Mouse (Mus musculus) myocyte (in vitro differentiated cells): Measurements from ENCODE around the gene Tmem120b. TPM values are rescaled to one million over a fixed set of nuclear protein-coding genes. Genes with fewer than 3 reads are reported as not detected.

Experiments used
- H3K27me3 ChIP-seq: one replicate; pipeline ENCODE4 v1.6.1; 2011; ENCODE audit not compliant: control insufficient read depth, insufficient read depth, insufficient read length
- H3K36me3 ChIP-seq: one replicate; pipeline ENCODE4 v1.6.1; 2011; ENCODE audit not compliant: control insufficient read depth, insufficient read depth
- H3K4me2 ChIP-seq: one replicate; pipeline ENCODE4 v1.6.1; 2011; ENCODE audit warnings: low read depth, control low read depth
- H3K4me3 ChIP-seq: one replicate; pipeline ENCODE4 v1.5.1; 2011; ENCODE audit warnings: mild to moderate bottlenecking, control low read depth, moderate library complexity
- H3K79me2 ChIP-seq: one replicate; pipeline ENCODE4 v1.6.1; 2011; ENCODE audit not compliant: control insufficient read depth, insufficient read depth
- H3ac ChIP-seq: one replicate; pipeline ENCODE4 v1.6.1; 2011; ENCODE audit not compliant: control insufficient read depth, insufficient read length
- CEBPB ChIP-seq: IDR thresholded peaks from 2 replicates; pipeline ENCODE4 v1.6.1; 2011; ENCODE audit warnings: mild to moderate bottlenecking, moderate library complexity; ENCODE audit not compliant: poor library complexity, insufficient read depth, severe bottlenecking
- E2F4 ChIP-seq: IDR thresholded peaks from one replicate; pipeline ENCODE4 v1.6.1; 2011; ENCODE audit warnings: mild to moderate bottlenecking, control low read depth, moderate library complexity; ENCODE audit not compliant: insufficient read depth
- MAX ChIP-seq: IDR thresholded peaks from one replicate; pipeline ENCODE4 v1.6.1; 2011; ENCODE audit warnings: low read depth, mild to moderate bottlenecking, control low read depth
- MYOD1 ChIP-seq, 3 experiments: IDR thresholded peaks; one replicate each; pipeline ENCODE4 v1.6.1; 2011; ENCODE audit warnings: control low read depth in 2 of 3, low read depth in 2 of 3, mild to moderate bottlenecking in 2 of 3, moderate library complexity in 1 of 3; ENCODE audit not compliant: insufficient read length in 2 of 3, control insufficient read depth in 1 of 3
- MYOG ChIP-seq, 3 experiments: IDR thresholded peaks; one replicate each; pipeline ENCODE4 v1.6.1; 2011; ENCODE audit warnings: control low read depth in 2 of 3, low read depth in 2 of 3, mild to moderate bottlenecking in 2 of 3; ENCODE audit not compliant: insufficient read length in 2 of 3, control insufficient read depth in 1 of 3, insufficient read depth in 1 of 3
- POLR2A ChIP-seq: IDR thresholded peaks from one replicate; pipeline ENCODE4 v1.6.1; 2011; ENCODE audit warnings: low read depth, mild to moderate bottlenecking, control low read depth, moderate library complexity; ENCODE audit not compliant: insufficient read length
- POLR2AphosphoS2 ChIP-seq: IDR thresholded peaks from one replicate; pipeline ENCODE4 v1.6.1; 2011; ENCODE audit warnings: low read depth, control low read depth; ENCODE audit not compliant: insufficient read length
- REST ChIP-seq: IDR thresholded peaks from one replicate; pipeline ENCODE4 v1.6.1; 2011; ENCODE audit warnings: mild to moderate bottlenecking, control low read depth, moderate library complexity; ENCODE audit not compliant: insufficient read depth, insufficient read length
- SRF ChIP-seq: IDR thresholded peaks from one replicate; pipeline ENCODE4 v1.6.1; 2011; ENCODE audit warnings: low read depth; ENCODE audit not compliant: control insufficient read depth, insufficient read length
- TCF12 ChIP-seq: IDR thresholded peaks from one replicate; pipeline ENCODE4 v1.6.1; 2011; ENCODE audit warnings: mild to moderate bottlenecking, control low read depth; ENCODE audit not compliant: poor library complexity, insufficient read depth, severe bottlenecking
- TCF3 ChIP-seq: IDR thresholded peaks from one replicate; pipeline ENCODE4 v1.6.1; 2011; ENCODE audit warnings: low read depth, control low read depth; ENCODE audit not compliant: insufficient read length
- USF1 ChIP-seq: IDR thresholded peaks from one replicate; pipeline ENCODE4 v1.6.1; 2011; ENCODE audit warnings: low read depth, mild to moderate bottlenecking, control low read depth, moderate library complexity
- polyA plus RNA-seq: library from polyadenylated mRNA; unstranded; fragments of >200 nt; fragmentation: generic; extraction: Trizol; gene quantifications from one replicate; pipeline ENCODE4 v1.2.1, GENCODE M21; 2012; ENCODE audit warnings: missing spikeins

Tmem120b gene
- polyA plus RNA-seq = 41.3 TPM

GRCm38 (mm10) chr5:123068115-123068514 is at the start of gene Tmem120b:
Gene Tmem120b, plus strand, starts transcription at chr5:123068415.
- Histone ChIP-seq H3K4me2 (no peak within 1 kb of the TSS), H3K4me3 (no peak within 1 kb of the TSS), H3K27me3 (no peaks in the 10 kb centered on the region), H3K36me3 (no peaks in the 10 kb centered on the region), H3ac (no peak within 1 kb of the TSS), H3K79me2 (no peaks in the 10 kb centered on the region)
- TF ChIP-seq TCF3 = no peak
- TF ChIP-seq MAX = no peak
- TF ChIP-seq MYOD1 (IDR thresholded peaks at IDR 0.05; ENCODE audit: control insufficient read depth in 1 of 3, insufficient read length in 2 of 3, low read depth in 2 of 3) = no peak
- TF ChIP-seq MYOG (IDR thresholded peaks at IDR 0.05; ENCODE audit: control insufficient read depth in 1 of 3, insufficient read depth in 1 of 3, insufficient read length in 2 of 3, low read depth in 2 of 3) = no peak
- TF ChIP-seq E2F4 = no peak
- no peak for TF ChIP-seq CEBPB
- no peak for TF ChIP-seq SRF
- TF ChIP-seq TCF12 = no peak
- no peak for TF ChIP-seq POLR2A
- TF ChIP-seq USF1 = no peak
- TF ChIP-seq REST = no peak
- no peak for TF ChIP-seq POLR2AphosphoS2

- Histone ChIP-seq H3K79me2 (peaks cover 36% of the 10 kb centered on the region), H3ac (no peak overlapping the region), H3K27me3 (no peaks in the 10 kb centered on the region), H3K4me2 (no peak overlapping the region), H3K4me3 (no peak overlapping the region), H3K36me3 (no peaks in the 10 kb centered on the region)
- no peak for TF ChIP-seq USF1
- TF ChIP-seq REST = no peak
- TF ChIP-seq CEBPB = 0 out of 2 replicates have a peak, but pooled peaks have one; percentile 14
- TF ChIP-seq TCF3 = no peak
- TF ChIP-seq POLR2A = no peak
Measured at GRCm38 (mm10) chr5:123019336-123020016, 48.7 kb upstream of the Tmem120b start.

- Histone ChIP-seq H3K36me3 (no peaks in the 10 kb centered on the region), H3ac (no peak overlapping the region), H3K79me2 (peaks cover 36% of the 10 kb centered on the region), H3K4me2 (no peak overlapping the region), H3K4me3 (no peak overlapping the region), H3K27me3 (no peaks in the 10 kb centered on the region)
- TF ChIP-seq REST (no peak), POLR2A (no peak), E2F4 (no peak), SRF (no peak), TCF3 (no peak), USF1 (no peak), TCF12 (no peak), MYOD1 (IDR thresholded peaks at IDR 0.05; ENCODE audit: control insufficient read depth in 1 of 3, insufficient read length in 2 of 3, low read depth in 2 of 3) (no peak), MYOG (IDR thresholded peaks at IDR 0.05; ENCODE audit: control insufficient read depth in 1 of 3, insufficient read depth in 1 of 3, insufficient read length in 2 of 3, low read depth in 2 of 3) (no peak), MAX (no peak), POLR2AphosphoS2 (no peak)
Measured at GRCm38 (mm10) chr5:123020426-123020825, 47.8 kb upstream of the Tmem120b start.

- Histone ChIP-seq H3K36me3 (no peaks in the 10 kb centered on the region), H3ac (no peak overlapping the region), H3K27me3 (no peaks in the 10 kb centered on the region), H3K79me2 (peaks cover 32% of the 10 kb centered on the region), H3K4me2 (no peak overlapping the region), H3K4me3 (no peak overlapping the region)
- TF ChIP-seq POLR2AphosphoS2 = no peak
- no peak for TF ChIP-seq SRF
- no peak for TF ChIP-seq E2F4
- TF ChIP-seq REST = no peak
- no peak for TF ChIP-seq MYOD1 (IDR thresholded peaks at IDR 0.05; ENCODE audit: control insufficient read depth in 1 of 3, insufficient read length in 2 of 3, low read depth in 2 of 3)
- TF ChIP-seq CEBPB = no peak
- no peak for TF ChIP-seq MAX
- no peak for TF ChIP-seq TCF3
- no peak for TF ChIP-seq USF1
- TF ChIP-seq POLR2A = no peak
- no peak for TF ChIP-seq TCF12
- TF ChIP-seq MYOG (IDR thresholded peaks at IDR 0.05; ENCODE audit: control insufficient read depth in 1 of 3, insufficient read depth in 1 of 3, insufficient read length in 2 of 3, low read depth in 2 of 3) = no peak
Measured at GRCm38 (mm10) chr5:123021438-123021837, 46.8 kb upstream of the Tmem120b start.

- H3K4me3 ChIP-seq = no peak overlapping the region
- peak overlapping the region; percentile 18 for H3K4me2 ChIP-seq
- H3K36me3 ChIP-seq = no peaks in the 10 kb centered on the region
- H3ac ChIP-seq = no peak overlapping the region
- H3K79me2 ChIP-seq = peaks cover 17% of the 10 kb centered on the region
- H3K27me3 ChIP-seq = no peaks in the 10 kb centered on the region
- no peak for TF ChIP-seq POLR2A
- no peak for TF ChIP-seq TCF3
- TF ChIP-seq CEBPB = no peak
- no peak for TF ChIP-seq TCF12
- TF ChIP-seq MAX = no peak
- no peak for TF ChIP-seq MYOD1 (IDR thresholded peaks at IDR 0.05; ENCODE audit: control insufficient read depth in 1 of 3, insufficient read length in 2 of 3, low read depth in 2 of 3)
- TF ChIP-seq MYOG (IDR thresholded peaks at IDR 0.05; ENCODE audit: control insufficient read depth in 1 of 3, insufficient read depth in 1 of 3, insufficient read length in 2 of 3, low read depth in 2 of 3) = no peak
- no peak for TF ChIP-seq USF1
- TF ChIP-seq REST = no peak
Measured at GRCm38 (mm10) chr5:123023049-123023448, 45.2 kb upstream of the Tmem120b start.
